Mouse (Mus musculus) spleen, postnatal 0 days (tissue): ENCODE data around the gene Ntng1. TPM values are rescaled to one million over a fixed set of nuclear protein-coding genes. Genes with fewer than 3 reads are reported as not detected.

Source experiments
- polyA plus RNA-seq: library from polyadenylated mRNA; unstranded; fragments of >200 nt; fragmentation: Nextera tagmentation; extraction: Ambion mirVana; gene quantifications from 2 replicates; pipeline ENCODE4 v1.2.1, GENCODE M21; 2015

Gene Ntng1
- 0.34 and 0.63 TPM in 2 replicates for polyA plus RNA-seq

GRCm38 (mm10) chr3:110143206-110144061 lies at the start of gene Ntng1:
Gene Ntng1 (minus strand): TSS chr3:110144011.

Other genes starting within 250 kb of the Ntng1 start
- gene Prmt6, start 107.0 kb upstream of the Ntng1 start, polyA plus RNA-seq: 8.4 and 10.1 TPM in 2 replicates